Mouse (Mus musculus) hindbrain, embryonic 14.5 days (tissue): ENCODE measurements around the gene Yeats4. TPM values are rescaled to one million over a fixed set of nuclear protein-coding genes. Genes with fewer than 3 reads are reported as not detected.

ENCODE experiments used
- polyA plus RNA-seq: library from polyadenylated mRNA; unstranded; fragments of >200 nt; fragmentation: Nextera tagmentation; extraction: Ambion mirVana; gene quantifications from 2 replicates; pipeline ENCODE4 v1.2.1, GENCODE M21; 2014

The Yeats4 gene
- polyA plus RNA-seq, 1 experiment from 2014 or later: 111 TPM

Other genes starting within 250 kb of the Yeats4 start
- gene Best3, start 238.2 kb downstream of the Yeats4 start, polyA plus RNA-seq: 0.09 and 0.26 TPM in 2 replicates
- not detected in 2 replicates for gene Lrrc10, start 179.2 kb downstream of the Yeats4 start, polyA plus RNA-seq
- 281 and 288 TPM in 2 replicates for gene Cct2, start 160.7 kb downstream of the Yeats4 start, polyA plus RNA-seq
- gene Frs2, start 76.0 kb downstream of the Yeats4 start, polyA plus RNA-seq: 27.0 and 32.2 TPM in 2 replicates
- not detected in 2 replicates for gene 9530003J23Rik, start 14.2 kb upstream of the Yeats4 start, polyA plus RNA-seq
- 30.1 and 32.5 TPM in 2 replicates for gene Lyz2, start 57.8 kb upstream of the Yeats4 start, polyA plus RNA-seq
- gene Lyz1, start 68.4 kb upstream of the Yeats4 start, polyA plus RNA-seq: not detected in 2 replicates
- gene Cpsf6, start 155.5 kb upstream of the Yeats4 start, polyA plus RNA-seq: 152 and 168 TPM in 2 replicates